Mouse (Mus musculus) CD4-positive, CD25-positive, alpha-beta regulatory T cell, adult 2 months (primary cell): ENCODE measurements around the gene Nmt1.

Experiments
- DNase-seq: peaks from one replicate; pipeline ENCODE4 v3.0.0-alpha.2; 2012; ENCODE audit warnings: low read depth, low spot score

Gene Nmt1

GRCm38 (mm10) chr11:103028176-103028891, at the start of gene Nmt1, which contains the start of gene Dcakd:
Gene Nmt1, plus strand, starts transcription at chr11:103028190.
Gene Dcakd, minus strand, starts transcription at chr11:103028333.
- DNase-seq: peak; percentile 96

GRCm38 (mm10) chr11:102981151-102981890, 46.7 kb upstream of the Nmt1 start:
- no peak for DNase-seq

- DNase-seq: no peak
Measured at GRCm38 (mm10) chr11:102984086-102984485, 43.9 kb upstream of the Nmt1 start.

GRCm38 (mm10) chr11:102984615-102985014, 43.4 kb upstream of the Nmt1 start:
- no peak for DNase-seq

- no peak for DNase-seq
Measured at GRCm38 (mm10) chr11:102985160-102985559, 42.8 kb upstream of the Nmt1 start.

GRCm38 (mm10) chr11:102989641-102990151, 38.3 kb upstream of the Nmt1 start:
- no peak for DNase-seq

GRCm38 (mm10) chr11:102990152-102990663, 37.8 kb upstream of the Nmt1 start:
- peak; percentile 43 for DNase-seq

GRCm38 (mm10) chr11:102991681-102992080, 36.3 kb upstream of the Nmt1 start:
- DNase-seq: no peak

- DNase-seq: peak; percentile 80
Measured at GRCm38 (mm10) chr11:102992940-102993339, 35.0 kb upstream of the Nmt1 start.

- no peak for DNase-seq
Measured at GRCm38 (mm10) chr11:102993420-102994029, 34.5 kb upstream of the Nmt1 start.

GRCm38 (mm10) chr11:102994952-102995351, 33.0 kb upstream of the Nmt1 start:
- DNase-seq: no peak

- DNase-seq: no peak
Measured at GRCm38 (mm10) chr11:102996385-102996784, 31.6 kb upstream of the Nmt1 start.

- no peak for DNase-seq
Measured at GRCm38 (mm10) chr11:102996991-102997770, 30.8 kb upstream of the Nmt1 start.

- DNase-seq: no peak
Measured at GRCm38 (mm10) chr11:102998254-102998576, 29.8 kb upstream of the Nmt1 start.

- DNase-seq: peak; percentile 47
Measured at GRCm38 (mm10) chr11:102998577-102999316, 29.2 kb upstream of the Nmt1 start.

- no peak for DNase-seq
Measured at GRCm38 (mm10) chr11:102999317-102999970, 28.5 kb upstream of the Nmt1 start.

GRCm38 (mm10) chr11:103000111-103000510, 27.9 kb upstream of the Nmt1 start:
- DNase-seq: no peak

- no peak for DNase-seq
Measured at GRCm38 (mm10) chr11:103001063-103001462, 26.9 kb upstream of the Nmt1 start.

- no peak for DNase-seq
Measured at GRCm38 (mm10) chr11:103003210-103003609, 24.8 kb upstream of the Nmt1 start.

GRCm38 (mm10) chr11:103004852-103005251, 23.1 kb upstream of the Nmt1 start:
- DNase-seq: no peak
